Mouse (Mus musculus) forebrain, embryonic 14.5 days (tissue): ENCODE data around the gene Arhgap9. TPM values are rescaled to one million over a fixed set of nuclear protein-coding genes. Genes with fewer than 3 reads are reported as not detected.
"Not testable (repeated sequence)": the region's sequence is repeated elsewhere in the genome, so short reads cannot be mapped to it uniquely, and the experiment has no call there.

ENCODE experiments used
- ATAC-seq: fragments of 200-750 bp; cut with Nextera tagmentation; 2 replicates; pipeline ENCODE4 v1.8.0; 2017; ENCODE audit warnings: mild to moderate bottlenecking, moderate library complexity
- DNase-seq: peaks from one replicate; pipeline ENCODE4 v3.0.0-alpha.2; 2015; ENCODE audit warnings: low spot score
- H3K27ac ChIP-seq: fragments of 300-500 bp; sonication (generic); 2 replicates; pipeline ENCODE4 v1.5.1; 2014; ENCODE audit warnings: low read depth, mild to moderate bottlenecking, control low read depth, low read length, moderate library complexity
- H3K27me3 ChIP-seq: fragments of 300-500 bp; sonication (generic); replicated peaks from 2 replicates; pipeline ENCODE4 v1.6.1; 2014; ENCODE audit warnings: low read length, control low read depth, mixed read lengths; ENCODE audit not compliant: control insufficient read depth, insufficient read depth
- H3K36me3 ChIP-seq: fragments of 300-500 bp; sonication (generic); 2 replicates; pipeline ENCODE4 v1.6.1; 2014; ENCODE audit warnings: low read length, control low read depth; ENCODE audit not compliant: control insufficient read depth, insufficient read depth
- H3K4me1 ChIP-seq: fragments of 300-500 bp; sonication (generic); 2 replicates; pipeline ENCODE4 v1.6.1; 2014; ENCODE audit warnings: antibody characterized with exemption, low read length, control low read depth; ENCODE audit not compliant: control insufficient read depth, insufficient read depth
- H3K4me2 ChIP-seq: fragments of 300-500 bp; sonication (generic); 2 replicates; pipeline ENCODE4 v1.6.1; 2014; ENCODE audit warnings: mild to moderate bottlenecking, control low read depth, low read length
- H3K4me3 ChIP-seq: fragments of 300-500 bp; sonication (generic); 2 replicates; pipeline ENCODE4 v1.5.1; 2014; ENCODE audit warnings: low read depth, low read length, control low read depth
- H3K9ac ChIP-seq: fragments of 300-500 bp; sonication (generic); 2 replicates; pipeline ENCODE4 v1.6.1; 2014; ENCODE audit warnings: mild to moderate bottlenecking, low read length, control low read depth, moderate library complexity
- H3K9me3 ChIP-seq: fragments of 300-500 bp; sonication (generic); replicated peaks from 2 replicates; pipeline ENCODE4 v1.6.1; 2016; ENCODE audit warnings: low read length, control low read depth, mixed read lengths; ENCODE audit not compliant: control insufficient read depth
- WGBS: fragments of 180-500 bp; shearing (Covaris S2); extraction: QIAGEN DNeasy Blood & Tissue Kit; methylation state at CpG from one replicate; pipeline ENCODE4 v1.1.7; 2014; 5-methylcytosine and 5-hydroxymethylcytosine counted together
- polyA plus RNA-seq: library from polyadenylated mRNA; unstranded; fragments of >200 nt; fragmentation: Nextera tagmentation; extraction: Ambion mirVana; gene quantifications from 2 replicates; pipeline ENCODE4 v1.2.1, GENCODE M21; 2014

Arhgap9 gene
- polyA plus RNA-seq, 1 experiment from 2014 or later, result 1.2 TPM

DNA sequence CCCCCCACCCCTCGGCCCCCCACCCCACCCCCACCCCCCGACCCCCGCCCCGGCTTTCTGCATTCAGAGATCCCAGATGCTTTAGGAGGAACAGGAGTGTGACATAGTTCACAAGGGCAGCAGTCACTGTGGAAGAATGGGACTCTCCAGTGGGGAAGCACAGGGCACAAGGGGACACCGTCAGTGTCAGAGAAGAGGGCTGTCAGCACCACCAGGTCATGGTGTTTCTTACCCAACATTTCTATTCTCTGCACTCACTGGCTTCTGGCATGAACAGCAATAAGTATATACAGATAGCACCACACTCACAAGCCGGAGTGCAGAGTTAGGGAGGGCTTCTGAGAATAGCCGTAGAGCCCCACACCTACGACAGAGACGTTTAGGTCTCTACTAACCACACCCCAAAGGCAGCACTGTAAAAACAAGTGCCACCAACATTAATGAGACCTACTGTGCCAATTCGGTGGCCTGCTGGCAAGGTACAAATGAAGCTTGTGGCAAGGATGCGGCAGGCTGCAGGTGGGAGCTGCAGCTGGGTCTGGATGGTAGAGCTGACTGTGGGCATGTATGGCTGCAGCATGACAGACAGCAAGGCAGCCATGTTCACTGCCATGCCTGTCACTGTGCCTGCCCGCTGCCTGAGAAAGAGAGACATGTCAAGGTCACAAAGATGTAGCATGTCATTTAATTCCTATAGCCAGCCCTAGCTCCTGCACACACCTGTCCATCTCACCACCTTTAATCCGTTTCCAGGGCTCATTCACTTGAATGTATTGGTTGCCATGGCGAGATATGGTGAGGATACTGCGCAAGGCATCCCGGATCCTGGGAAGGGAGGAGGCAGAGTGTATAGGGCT lies 24.5 kb upstream of the Arhgap9 start:
- Histone ChIP-seq H3K4me2 (no peak overlapping the region), H3K4me1 (no peaks in the 10 kb centered on the region; the same call in 1 of the 2 replicates), H3K27ac (0 out of 2 replicates have a peak overlapping the region, but pooled peaks have one; percentile 6), H3K36me3 (peaks cover 94% of the 10 kb centered on the region), H3K9me3 (no peaks in the 10 kb centered on the region), H3K4me3 (no peak overlapping the region), H3K27me3 (no peaks in the 10 kb centered on the region), H3K9ac (no peak overlapping the region)
- 92% methylated on average over 16 of the region's 16 CpGs for WGBS
- ATAC-seq (no peak), DNase-seq (no peak)

DNA sequence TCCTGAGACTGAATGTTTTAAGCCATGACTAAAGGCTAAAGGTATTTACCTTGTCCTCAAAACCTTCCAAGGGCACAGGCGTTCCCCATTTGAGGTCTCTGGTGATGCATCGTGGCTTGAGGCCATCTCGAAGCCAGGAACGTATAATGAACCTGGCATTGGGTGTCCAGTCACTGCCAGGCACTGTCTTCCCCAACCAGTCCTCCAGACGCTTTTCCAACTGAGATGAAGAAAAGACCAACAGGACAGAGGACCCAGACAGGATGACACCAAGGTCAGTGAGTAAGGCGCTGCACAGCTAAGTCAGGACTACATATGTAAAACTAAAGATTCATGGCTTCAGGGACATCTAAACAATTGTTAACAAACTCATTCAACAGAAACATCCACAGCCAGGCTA lies 21.4 kb upstream of the Arhgap9 start:
- 96% methylated on average over 6 of the region's 6 CpGs for WGBS
- no peak overlapping the region for H3K9ac ChIP-seq
- H3K4me1 ChIP-seq, result no peaks in the 10 kb centered on the region
- ATAC-seq (no peak), DNase-seq (no peak)
- H3K4me2 ChIP-seq, result no peak overlapping the region
- H3K9me3 ChIP-seq, result no peaks in the 10 kb centered on the region
- no peak overlapping the region for H3K27ac ChIP-seq
- peaks cover 99% of the 10 kb centered on the region for H3K36me3 ChIP-seq
- H3K27me3 ChIP-seq, result no peaks in the 10 kb centered on the region
- H3K4me3 ChIP-seq, result no peak overlapping the region

DNA sequence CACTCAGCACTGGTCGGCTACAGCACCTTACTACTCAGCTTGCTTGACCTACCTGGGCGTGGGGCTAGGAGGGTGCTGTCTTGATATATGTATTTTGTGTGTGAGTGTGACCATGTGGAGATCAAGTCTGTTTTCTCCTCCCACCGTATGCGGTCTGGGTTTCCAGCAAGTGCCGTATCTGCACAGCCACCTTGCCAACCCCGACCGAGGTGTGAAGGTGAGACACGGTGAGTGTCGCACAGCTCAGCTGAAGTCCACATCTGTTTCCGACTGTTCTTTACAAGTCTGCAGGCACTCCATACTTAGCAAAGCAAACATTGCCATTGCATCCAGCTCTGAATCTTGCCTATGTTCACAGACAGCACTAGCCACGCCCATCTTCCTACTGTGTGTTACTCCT lies 18.6 kb upstream of the Arhgap9 start:
- Histone ChIP-seq H3K9ac (no peak overlapping the region), H3K36me3 (peaks cover 99% of the 10 kb centered on the region), H3K4me3 (no peak overlapping the region), H3K4me2 (no peak overlapping the region), H3K27me3 (no peaks in the 10 kb centered on the region), H3K27ac (no peak overlapping the region), H3K4me1 (no peaks in the 10 kb centered on the region), H3K9me3 (no peaks in the 10 kb centered on the region)
- DNase-seq, result no peak
- WGBS, result 93% methylated on average over 11 of the region's 11 CpGs
- no peak for ATAC-seq

DNA sequence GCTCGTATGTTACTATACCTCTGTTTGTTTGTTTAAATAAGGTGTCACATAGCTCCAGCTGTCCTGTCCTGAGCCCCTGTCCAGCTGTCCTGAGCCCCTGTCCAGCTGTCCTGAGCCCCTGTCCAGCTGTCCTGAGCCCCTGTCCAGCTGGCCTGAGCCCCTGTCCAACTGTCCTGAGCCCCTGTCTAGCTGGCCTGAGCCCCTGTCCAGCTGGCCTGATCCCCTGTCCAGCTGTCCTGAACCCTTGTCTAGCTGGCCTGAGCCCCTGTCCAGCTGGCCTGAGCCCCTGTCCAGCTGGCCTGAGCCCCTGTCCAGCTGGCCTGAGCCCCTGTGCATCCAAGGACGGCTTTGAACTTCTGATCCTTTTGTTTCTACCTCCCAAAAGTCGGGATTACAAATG lies 12.6 kb upstream of the Arhgap9 start:
- H3K27ac ChIP-seq, H3K4me3 ChIP-seq, DNase-seq, H3K4me2 ChIP-seq, H3K9ac ChIP-seq, H3K4me1 ChIP-seq, H3K9me3 ChIP-seq, ATAC-seq, H3K27me3 ChIP-seq: not testable (repeated sequence)
- H3K36me3 ChIP-seq, result peaks cover 50% of the 10 kb centered on the region
- WGBS, result 88% methylated on average over 3 of the region's 3 CpGs

DNA sequence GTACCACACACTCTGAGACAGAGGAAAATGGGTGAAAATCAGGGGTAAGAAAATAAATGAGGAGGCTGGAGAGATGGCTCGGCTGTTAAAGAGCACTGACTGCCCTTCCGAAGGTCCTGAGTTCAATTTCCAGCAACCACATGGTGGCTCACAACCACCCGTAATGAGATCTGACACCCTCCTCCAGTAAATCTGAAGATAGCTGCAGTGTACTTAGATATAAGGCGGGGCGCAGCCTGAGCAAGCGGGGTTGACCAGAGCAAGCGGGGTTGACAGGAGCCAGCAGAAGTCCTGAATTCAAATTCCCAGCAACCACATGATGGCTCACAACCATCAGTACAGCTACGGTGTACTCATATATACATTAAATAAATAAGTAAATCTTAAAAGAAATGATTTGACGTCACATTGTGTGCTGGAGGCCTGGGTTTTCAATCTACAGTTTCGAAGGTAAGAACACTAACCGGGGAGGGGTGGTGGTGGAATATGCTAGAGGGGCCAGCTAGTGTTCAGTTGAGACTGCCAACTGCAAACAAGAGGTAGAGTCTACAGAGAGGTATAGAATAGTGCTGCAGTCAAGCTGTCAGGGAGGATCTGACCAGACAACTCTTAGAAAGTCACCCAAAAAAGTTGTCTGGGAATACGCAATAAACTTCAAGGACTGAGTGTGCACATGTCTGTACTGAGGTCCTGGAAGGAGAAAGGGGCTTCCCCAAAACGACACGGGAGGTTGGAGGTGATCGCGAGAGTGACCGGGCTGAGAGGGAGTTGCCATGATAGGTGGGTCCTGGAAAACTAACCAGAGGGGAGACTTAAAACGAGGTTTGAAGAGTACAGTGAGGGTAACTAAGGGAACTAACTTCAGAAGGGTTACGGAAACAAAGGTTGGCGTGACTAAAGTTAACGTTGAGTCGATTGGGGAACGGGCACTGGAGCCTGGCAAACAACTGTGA lies 11.0 kb upstream of the Arhgap9 start:
- Histone ChIP-seq H3K27me3 (no peaks in the 10 kb centered on the region), H3K9me3 (no peaks in the 10 kb centered on the region), H3K9ac (peak overlapping the region; percentile 80), H3K4me3 (peak overlapping the region; percentile 65), H3K27ac (peak overlapping the region; percentile 58; the same call in 1 of the 2 replicates), H3K36me3 (peaks cover 34% of the 10 kb centered on the region), H3K4me1 (peaks cover 5% of the 10 kb centered on the region; the same call in 1 of the 2 replicates), H3K4me2 (peak overlapping the region; percentile 84)
- ATAC-seq, result peak; percentile 33; the same call in 1 of the 2 replicates
- DNase-seq, result no peak
- WGBS, result 37% methylated on average over 23 of the region's 23 CpGs

DNA sequence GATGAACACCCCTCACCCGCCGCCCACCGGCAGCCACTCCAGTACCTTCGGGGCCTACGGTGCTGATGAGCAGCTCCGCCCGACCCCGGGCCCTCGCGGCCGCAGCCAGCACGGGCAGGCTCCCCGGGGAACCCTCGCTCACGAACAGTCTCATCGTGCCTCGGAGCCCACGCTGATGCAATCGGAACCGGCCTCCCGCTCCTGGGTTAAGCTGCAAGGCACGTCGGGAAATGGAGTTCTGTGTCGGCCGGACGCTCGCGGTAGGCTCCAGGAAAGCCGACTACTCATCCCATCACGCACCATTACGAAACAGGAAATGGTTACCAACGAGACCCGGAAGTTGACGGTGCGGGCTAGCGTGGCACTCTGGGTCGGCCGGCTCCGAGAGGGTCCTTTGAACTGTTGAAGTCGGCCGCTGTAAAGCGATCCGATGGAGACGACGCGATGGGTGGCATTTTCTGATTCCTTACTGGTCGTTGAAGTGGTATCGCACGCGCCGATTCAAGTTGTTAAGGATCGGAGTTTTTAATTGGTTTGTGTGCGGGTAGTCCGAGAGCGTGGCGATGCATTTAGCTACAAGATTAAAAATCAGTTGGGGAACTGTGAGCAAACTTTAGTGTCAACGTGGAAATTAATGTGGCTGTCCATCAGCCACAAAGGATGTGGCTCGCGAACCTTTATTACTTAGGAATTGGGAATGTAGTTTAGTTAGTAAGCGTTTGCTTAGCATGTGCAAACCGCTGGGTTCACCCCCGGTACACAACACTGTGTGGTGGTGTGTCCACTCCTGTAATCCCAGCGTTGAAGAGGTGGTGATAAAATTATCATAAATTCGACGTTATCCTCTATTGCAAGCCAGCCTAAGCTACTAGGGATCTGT lies 10.0 kb upstream of the Arhgap9 start, which contains the start of gene Mars:
Gene Mars, minus strand, starts transcription at position 311 of the 880 bp plus-strand sequence.
- H3K4me2 ChIP-seq, result peak within 1 kb of the TSS; percentile 84
- peak within 1 kb of the TSS; percentile 80 for H3K9ac ChIP-seq
- H3K4me1 ChIP-seq, result peaks cover 5% of the 10 kb centered on the region; the same call in 1 of the 2 replicates
- peak; percentile 98 for DNase-seq
- no peaks in the 10 kb centered on the region for H3K9me3 ChIP-seq
- no peaks in the 10 kb centered on the region for H3K27me3 ChIP-seq
- peak; percentile 97 for ATAC-seq
- peak within 1 kb of the TSS; percentile 65 for H3K4me3 ChIP-seq
- WGBS, result under 1% methylated on average over 65 of the region's 65 CpGs
- peaks cover 25% of the 10 kb centered on the region for H3K36me3 ChIP-seq
- peak within 1 kb of the TSS; percentile 62; the same call in 1 of the 2 replicates for H3K27ac ChIP-seq

DNA sequence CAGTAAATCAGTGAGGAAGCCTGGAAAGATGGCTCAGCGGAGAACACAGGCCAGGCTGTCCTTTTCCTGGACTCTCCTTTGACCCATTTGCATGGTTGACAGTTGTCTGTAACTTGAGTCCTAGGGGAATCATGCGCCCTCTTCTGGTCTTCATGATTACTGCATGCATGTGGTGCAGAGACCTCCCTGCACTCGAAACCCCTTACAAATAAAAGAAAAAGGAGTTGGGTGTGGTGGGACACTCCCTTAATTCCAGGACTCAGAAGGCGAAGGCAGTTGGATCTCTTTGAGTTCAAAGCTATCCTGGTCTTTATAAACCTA lies 9.4 kb upstream of the Arhgap9 start:
- Histone ChIP-seq H3K4me2 (peak overlapping the region; percentile 84), H3K9me3 (no peaks in the 10 kb centered on the region), H3K4me1 (peaks cover 5% of the 10 kb centered on the region; the same call in 1 of the 2 replicates), H3K36me3 (peaks cover 19% of the 10 kb centered on the region), H3K4me3 (peak overlapping the region; percentile 65), H3K27ac (peak overlapping the region; percentile 62; the same call in 1 of the 2 replicates), H3K9ac (peak overlapping the region; percentile 80), H3K27me3 (no peaks in the 10 kb centered on the region)
- ATAC-seq (peak; percentile 52), DNase-seq (peak; percentile 91)
- 2% methylated on average over 4 of the region's 4 CpGs for WGBS

DNA sequence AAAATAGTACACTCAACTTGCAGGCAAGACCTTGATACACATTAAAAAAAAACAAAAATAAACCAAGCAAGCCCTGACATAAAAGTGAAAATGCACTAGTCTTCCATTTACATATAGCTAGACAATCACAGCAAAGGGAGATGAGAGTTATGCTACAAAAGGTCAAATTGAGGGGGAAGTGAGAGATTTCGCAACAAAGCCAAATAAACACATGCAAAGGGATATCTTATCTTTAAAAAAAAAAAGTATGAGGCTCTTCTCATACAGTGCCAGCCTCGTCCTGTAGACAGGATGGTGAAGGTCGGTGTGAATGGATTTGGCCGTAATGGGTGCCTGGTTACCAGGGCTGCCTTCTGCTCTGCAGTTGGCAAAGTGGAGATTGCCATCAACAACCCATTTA lies 8.9 kb upstream of the Arhgap9 start:
- 78% methylated on average over 4 of the region's 4 CpGs for WGBS
- Histone ChIP-seq H3K4me1 (peaks cover 5% of the 10 kb centered on the region; the same call in 1 of the 2 replicates), H3K36me3 (peaks cover 13% of the 10 kb centered on the region), H3K4me2 (no peak overlapping the region), H3K27ac (no peak overlapping the region), H3K9ac (no peak overlapping the region), H3K4me3 (no peak overlapping the region), H3K27me3 (no peaks in the 10 kb centered on the region), H3K9me3 (no peaks in the 10 kb centered on the region)
- no peak for DNase-seq
- ATAC-seq, result no peak
